Mouse (Mus musculus) telencephalon, adult 2 months (tissue): ENCODE results near the gene Serpina9.
"Not testable (repeated sequence)": the region's sequence is repeated elsewhere in the genome, so short reads cannot be mapped to it uniquely, and the experiment has no call there.

ENCODE experiments used
- DNase-seq: peaks from one replicate; pipeline ENCODE4 v3.0.0-alpha.2; 2011; ENCODE audit warnings: low read depth, low spot score

Serpina9 gene

GRCm38 (mm10) chr12:103989857-103990256 lies 23.7 kb downstream of the Serpina9 start, which contains the start of gene Serpina11:
TSS of gene Serpina11 (minus strand) at chr12:103989957.
- no peak for DNase-seq

- DNase-seq = no peak
These were observed 24.1 kb downstream of the Serpina9 start for GRCm38 (mm10) chr12:103989514-103989767.

GRCm38 (mm10) chr12:103988754-103989513 lies 24.6 kb downstream of the Serpina9 start:
- DNase-seq = no peak

GRCm38 (mm10) chr12:103985868-103986267 lies 27.7 kb downstream of the Serpina9 start:
- no peak for DNase-seq

GRCm38 (mm10) chr12:103984935-103985334 lies 28.6 kb downstream of the Serpina9 start:
- no peak for DNase-seq

GRCm38 (mm10) chr12:103981646-103982360 lies 31.8 kb downstream of the Serpina9 start:
- no peak for DNase-seq

GRCm38 (mm10) chr12:103978294-103978693 lies 35.3 kb downstream of the Serpina9 start:
- no peak for DNase-seq

- DNase-seq = no peak
These were observed 35.7 kb downstream of the Serpina9 start for GRCm38 (mm10) chr12:103977846-103978245.

GRCm38 (mm10) chr12:103977060-103977459 lies 36.5 kb downstream of the Serpina9 start:
- DNase-seq = no peak

GRCm38 (mm10) chr12:103971080-103971479 lies 42.5 kb downstream of the Serpina9 start:
- peak; percentile 51 for DNase-seq

- DNase-seq = no peak
These were observed 43.9 kb downstream of the Serpina9 start for GRCm38 (mm10) chr12:103969577-103970116.

GRCm38 (mm10) chr12:103966761-103967160 lies 46.8 kb downstream of the Serpina9 start:
- DNase-seq = no peak

- DNase-seq = no peak
These were observed 50.3 kb downstream of the Serpina9 start for GRCm38 (mm10) chr12:103963288-103963687.

GRCm38 (mm10) chr12:103962860-103963259 lies 50.7 kb downstream of the Serpina9 start:
- DNase-seq = no peak

- no peak for DNase-seq
These were observed 51.2 kb downstream of the Serpina9 start for GRCm38 (mm10) chr12:103962337-103962736.

GRCm38 (mm10) chr12:103961716-103962115 lies 51.8 kb downstream of the Serpina9 start:
- no peak for DNase-seq

GRCm38 (mm10) chr12:103958798-103959197 lies 54.8 kb downstream of the Serpina9 start, which contains the start of gene Serpina1e:
TSS of gene Serpina1e (minus strand) at chr12:103958975.
- no peak for DNase-seq

GRCm38 (mm10) chr12:103956555-103956954 lies 57.0 kb downstream of the Serpina9 start:
- DNase-seq = not testable (repeated sequence)

GRCm38 (mm10) chr12:103952972-103953371 lies 60.6 kb downstream of the Serpina9 start:
- not testable (repeated sequence) for DNase-seq

- DNase-seq = no peak
These were observed 67.3 kb downstream of the Serpina9 start for GRCm38 (mm10) chr12:103946243-103946642.
